Comparison of ENCODE assay signal across 8 mouse cellular contexts in genomic region chr2:65414806-65415281, GRCm38 (mm10). TPM values are rescaled to one million over a fixed set of nuclear protein-coding genes. Genes with fewer than 3 reads are reported as not detected.
DNase-seq lines count a peak whose midpoint lies in the region; ATAC-seq and TF ChIP-seq lines count a peak whose summit lies in the region.

No protein-coding gene starts in this region.

- peak overlapping the region; percentile 70 for H3K4me2 ChIP-seq in lung, embryonic 15.5 days
- H3K4me2 ChIP-seq in heart, embryonic 14.5 days (ENCODE audit: low read length) = peak overlapping the region; percentile 83

- 3% methylated on average over 6 of the region's 6 CpGs for WGBS in lung, embryonic 15.5 days
- 3% methylated on average over 6 of the region's 6 CpGs for WGBS in heart, embryonic 14.5 days

- DNase-seq in lung, postnatal 4 days = no peak
- peak; percentile 66 to 81 for DNase-seq in layer of hippocampus, adult 2 months (ENCODE audit: low spot score in 2 of 2)
- peak; percentile 42 for DNase-seq in lung, postnatal 10 days
- peak; percentile 89 to 95 for DNase-seq in right cerebral cortex, postnatal 10 days (ENCODE audit: low spot score in 2 of 2)

- peak overlapping the region; percentile 35 for H3K4me3 ChIP-seq in lung, embryonic 15.5 days
- H3K4me3 ChIP-seq in heart, embryonic 14.5 days (ENCODE audit: control insufficient read depth in 1 of 2, insufficient read depth in 1 of 2, low read depth in 1 of 2, low read length in 2 of 2) = peak overlapping the region; percentile 8 to 44; a peak in 3 of 4 replicates
- H3K4me3 ChIP-seq in layer of hippocampus, adult 2 months = peak overlapping the region; percentile 53

- H3K4me1 ChIP-seq in lung, embryonic 15.5 days = peaks cover 6% of the 10 kb centered on the region
- H3K4me1 ChIP-seq in heart, embryonic 14.5 days (ENCODE audit: control insufficient read depth in 2 of 2, insufficient read depth in 2 of 2, low read length in 2 of 2) = peaks cover 2 to 4% of the 10 kb centered on the region in 2 experiments; a peak in 2 of 4 replicates

- no peak; the same call in 1 of the 2 replicates for TF ChIP-seq CTCF in layer of hippocampus, adult 2 months (conservative IDR thresholded peaks at IDR 0.05)

- no peaks in the 10 kb centered on the region for H3K36me3 ChIP-seq in lung, embryonic 15.5 days
- H3K36me3 ChIP-seq in heart, embryonic 14.5 days (ENCODE audit: control insufficient read depth, insufficient read depth, low read length) = no peaks in the 10 kb centered on the region

- no peak overlapping the region for H3K27ac ChIP-seq in lung, embryonic 15.5 days
- H3K27ac ChIP-seq in heart, embryonic 14.5 days (replicated peaks in 1 of 2; ENCODE audit: control insufficient read depth in 1 of 2, insufficient read depth in 1 of 2, low read depth in 2 of 2, low read length in 2 of 2) = no peak overlapping the region
- peak overlapping the region; percentile 90 for H3K27ac ChIP-seq in layer of hippocampus, adult 2 months

- peak; percentile 60; the same call in 1 of the 2 replicates for ATAC-seq in lung, embryonic 15.5 days (ENCODE audit: borderline replicate concordance, extremely low read depth, low FRiP score, low TSS enrichment)
- peak; percentile 17; the same call in 1 of the 2 replicates for ATAC-seq in common myeloid progenitor, adult 5-6 weeks (replicated peaks; ENCODE audit: low read depth, poor library complexity, severe bottlenecking)
- no peak for ATAC-seq in heart, embryonic 14.5 days (ENCODE audit: insufficient number of reproducible peaks, insufficient read depth, low FRiP score, low read depth)
- no peak for ATAC-seq in erythroblast, adult 5-6 weeks (replicated peaks; ENCODE audit: low FRiP score, poor library complexity, severe bottlenecking)

- H3K9me3 ChIP-seq in lung, embryonic 15.5 days = no peaks in the 10 kb centered on the region
- H3K9me3 ChIP-seq in heart, embryonic 14.5 days (ENCODE audit: control insufficient read depth, low read length) = peaks cover 7% of the 10 kb centered on the region

- no peaks in the 10 kb centered on the region for H3K27me3 ChIP-seq in lung, embryonic 15.5 days
- H3K27me3 ChIP-seq in heart, embryonic 14.5 days (ENCODE audit: control insufficient read depth, insufficient read depth, low read length) = no peaks in the 10 kb centered on the region

- H3K9ac ChIP-seq in lung, embryonic 15.5 days = no peak overlapping the region
- peak overlapping the region; percentile 70; the same call in 1 of the 2 replicates for H3K9ac ChIP-seq in heart, embryonic 14.5 days (ENCODE audit: low read length)

RNA-seq across cellular contexts. Expression of gene Slc38a11, which starts 51.0 kb away (rescaled TPM):
- polyA plus RNA-seq in lung, embryonic 15.5 days (2015; fragmentation: Nextera tagmentation; extraction: Ambion mirVana) = 0.32 TPM in 1 of 2 replicates, not detected in the other
- 0.05 TPM in 1 of 2 replicates, not detected in the other for total RNA-seq in common myeloid progenitor, adult 5-6 weeks (2017)
- not detected in 2 replicates for polyA plus RNA-seq in heart, embryonic 14.5 days (2014; fragmentation: Nextera tagmentation; extraction: Ambion mirVana)
- total RNA-seq in layer of hippocampus, adult 2 months (2021) = 1 to 10 TPM; 3.1 to 3.5 TPM
- total RNA-seq in erythroblast, adult 5-6 weeks (2015; ENCODE audit: low replicate concordance) = not detected in 2 replicates
- total RNA-seq in erythroblast, adult 5-6 weeks (2017; ENCODE audit: low replicate concordance) = not detected in 2 replicates

Comparison
In these comparisons a context has a peak if more than half of its experiments do, and no peak if none do; other contexts are left out.
1. DNase-seq: peak in layer of hippocampus, adult 2 months (2 of 2), lung, postnatal 10 days (single experiment) and right cerebral cortex, postnatal 10 days (2 of 2); none in lung, postnatal 4 days (0 of 2).
2. ATAC-seq: peak in lung, embryonic 15.5 days (single experiment) and common myeloid progenitor, adult 5-6 weeks (single experiment); none in heart, embryonic 14.5 days (single experiment) and erythroblast, adult 5-6 weeks (single experiment).
3. Peak in every context shown above with its lines, with median percentiles within 50 percentile points of each other: H3K4me3 ChIP-seq.